Mouse (Mus musculus) 3T3-L1 (cell line): ENCODE data around the gene Ttyh2.

Experiments used
- DNase-seq: peaks from one replicate; pipeline ENCODE4 v3.0.0-alpha.2; 2015; ENCODE audit warnings: low read depth, low spot score

Ttyh2 gene

DNA sequence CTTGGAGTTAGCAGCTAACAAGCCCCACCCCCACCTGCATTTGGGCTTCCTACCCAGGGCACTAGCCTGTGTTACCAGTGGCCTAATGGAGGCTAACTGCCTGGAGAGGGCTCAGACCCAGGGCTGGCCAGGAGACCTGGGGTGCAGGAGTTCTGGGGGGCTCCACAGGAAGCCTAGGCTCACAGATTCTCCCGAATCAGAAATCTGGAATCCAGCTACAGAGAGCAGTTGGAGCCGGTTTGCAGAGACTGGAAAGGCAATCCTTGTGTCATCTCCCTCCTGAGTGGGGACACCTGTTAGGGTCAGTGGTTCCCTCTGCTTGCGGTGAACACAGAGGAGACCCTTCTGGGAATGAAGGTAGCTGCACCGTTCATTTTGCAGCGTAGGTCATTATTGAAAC is 5.8 kb downstream of the Ttyh2 start:
- DNase-seq = no peak

DNA sequence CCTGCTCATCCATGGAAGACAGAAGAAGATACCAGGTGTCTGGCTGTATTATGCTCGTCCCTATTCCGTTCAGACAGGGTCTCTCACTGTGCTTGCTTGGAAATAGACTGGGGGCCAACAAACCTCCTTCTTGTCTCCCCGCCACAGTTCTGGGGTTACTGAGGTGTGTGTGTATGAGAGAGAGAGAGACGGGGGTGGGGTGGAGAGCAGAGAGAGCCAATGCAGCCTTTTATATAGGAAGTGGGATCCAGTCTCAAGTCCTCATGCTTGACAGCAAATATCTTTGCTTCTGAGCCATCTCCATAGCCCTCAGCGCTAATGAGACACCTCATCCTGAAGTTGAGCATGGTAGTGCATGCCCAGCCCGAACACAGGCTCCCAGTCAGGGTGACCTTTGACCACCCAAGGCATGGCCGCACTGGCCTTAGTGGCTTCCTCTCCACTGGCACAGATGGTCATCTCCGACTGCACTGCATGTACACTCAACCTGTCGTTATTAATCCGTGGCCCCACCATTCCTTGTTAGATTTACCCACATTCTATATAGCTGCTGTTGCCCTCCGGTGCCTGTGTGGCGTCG is 7.2 kb downstream of the Ttyh2 start:
- DNase-seq = no peak

DNA sequence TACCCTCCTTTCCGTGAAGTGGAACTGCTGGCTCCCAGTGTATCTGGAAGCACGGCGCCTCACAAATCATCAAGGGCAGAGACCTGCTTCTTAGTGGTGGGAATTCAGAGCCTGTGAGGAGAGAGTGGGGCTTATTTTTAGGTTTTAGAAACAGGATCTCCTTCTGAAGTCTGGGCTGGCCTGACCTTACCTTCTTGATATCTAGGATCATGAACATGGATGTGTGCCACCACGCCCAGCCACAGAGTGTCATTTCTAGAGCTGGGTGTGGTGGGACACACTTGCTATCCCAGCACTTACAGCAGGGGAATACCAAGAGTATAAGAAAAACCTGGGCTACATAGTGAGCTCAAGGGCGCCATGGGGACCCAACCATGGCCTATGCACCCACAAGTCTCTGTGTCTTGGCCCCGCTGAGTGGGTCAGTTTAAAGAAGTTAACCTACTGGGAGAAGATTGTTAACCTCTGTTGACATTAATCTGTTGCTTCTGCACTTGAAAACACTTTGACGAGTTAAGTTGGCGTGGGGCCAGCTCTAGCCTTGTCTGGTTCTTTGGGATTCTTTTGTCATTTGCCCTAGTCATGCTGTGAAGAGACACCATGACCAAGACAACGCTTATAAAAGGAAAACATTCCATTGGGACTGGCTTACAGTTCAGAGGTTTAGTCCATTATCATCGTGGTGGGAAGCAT is 7.9 kb downstream of the Ttyh2 start:
- DNase-seq = no peak

DNA sequence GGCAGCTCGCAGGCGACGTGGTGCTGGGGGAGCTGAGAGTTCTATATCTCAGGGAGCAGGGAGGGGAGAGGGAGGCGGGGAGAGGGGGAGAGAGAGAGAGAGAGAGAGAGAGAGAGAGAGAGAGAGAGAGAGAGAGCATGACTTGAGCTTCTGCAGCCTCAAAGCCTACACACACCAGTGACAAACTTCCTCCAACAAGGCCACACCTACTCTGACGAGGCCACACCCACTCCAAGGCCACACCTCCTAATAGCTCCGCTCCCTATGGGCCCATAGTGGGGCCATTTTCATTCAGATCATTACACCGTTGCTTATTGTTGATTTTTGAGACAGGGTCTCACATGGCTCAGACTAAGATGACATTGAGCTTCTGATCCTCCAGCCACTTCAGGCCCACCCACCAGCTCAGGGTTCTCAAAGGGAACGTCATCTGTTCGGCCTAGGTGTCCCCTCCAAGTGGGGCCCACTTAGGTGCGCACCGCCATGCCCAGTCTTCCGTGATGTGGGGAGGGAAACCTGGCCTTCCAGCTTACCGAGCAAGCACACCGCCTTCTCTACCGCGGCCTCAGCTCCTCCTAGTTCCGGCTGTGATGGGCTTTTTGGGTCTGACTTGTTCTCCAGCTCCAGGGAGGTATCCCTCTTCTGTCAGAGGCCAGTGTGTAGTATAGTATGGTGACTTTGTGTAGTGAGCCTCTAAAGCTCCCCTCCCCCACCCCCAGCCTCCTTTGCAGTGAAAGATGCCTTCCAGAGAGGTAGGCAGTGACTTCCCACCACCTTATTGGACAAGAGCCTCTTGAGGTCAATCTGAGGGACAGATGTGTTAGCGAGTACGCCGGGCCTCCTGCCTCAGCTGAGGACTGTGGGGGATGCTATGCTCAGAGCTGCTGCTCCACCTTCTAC is 8.7 kb downstream of the Ttyh2 start:
- peak; percentile 41 for DNase-seq

DNA sequence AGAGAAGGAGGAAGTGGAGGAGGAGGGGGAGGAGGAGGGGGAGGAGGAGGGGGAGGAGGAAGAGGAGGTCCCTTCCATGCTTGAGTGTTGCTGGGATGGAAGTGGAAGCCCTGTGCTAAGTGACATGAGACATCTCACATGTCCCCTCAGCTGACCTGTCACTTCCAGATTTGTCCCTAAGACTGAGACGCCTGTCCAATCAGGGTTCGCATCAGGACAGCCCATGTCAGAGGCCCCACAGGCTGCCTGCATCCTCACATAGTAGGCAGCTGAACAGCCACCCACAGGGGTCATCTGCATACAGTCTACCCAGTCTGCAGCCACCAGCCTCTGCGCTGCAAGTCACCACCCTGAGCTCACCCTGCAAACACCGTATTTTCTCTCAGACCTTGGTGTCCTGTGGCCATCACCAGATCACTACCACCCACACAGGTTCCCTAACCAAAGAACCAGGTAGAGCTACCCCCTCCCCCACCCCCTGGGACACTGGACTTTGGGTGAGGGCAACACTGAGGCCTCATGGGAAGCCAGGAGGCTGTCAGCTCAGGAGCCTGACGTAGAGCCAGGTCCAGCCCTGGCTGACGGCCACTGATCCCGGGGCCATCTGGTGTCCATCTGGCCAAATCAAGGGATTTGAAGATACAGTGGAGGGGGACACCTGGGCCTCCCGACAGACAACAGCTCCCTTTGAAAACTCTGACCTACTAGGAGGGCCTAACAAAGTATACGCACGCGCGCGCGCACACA is 9.6 kb downstream of the Ttyh2 start:
- DNase-seq = peak; percentile 62

DNA sequence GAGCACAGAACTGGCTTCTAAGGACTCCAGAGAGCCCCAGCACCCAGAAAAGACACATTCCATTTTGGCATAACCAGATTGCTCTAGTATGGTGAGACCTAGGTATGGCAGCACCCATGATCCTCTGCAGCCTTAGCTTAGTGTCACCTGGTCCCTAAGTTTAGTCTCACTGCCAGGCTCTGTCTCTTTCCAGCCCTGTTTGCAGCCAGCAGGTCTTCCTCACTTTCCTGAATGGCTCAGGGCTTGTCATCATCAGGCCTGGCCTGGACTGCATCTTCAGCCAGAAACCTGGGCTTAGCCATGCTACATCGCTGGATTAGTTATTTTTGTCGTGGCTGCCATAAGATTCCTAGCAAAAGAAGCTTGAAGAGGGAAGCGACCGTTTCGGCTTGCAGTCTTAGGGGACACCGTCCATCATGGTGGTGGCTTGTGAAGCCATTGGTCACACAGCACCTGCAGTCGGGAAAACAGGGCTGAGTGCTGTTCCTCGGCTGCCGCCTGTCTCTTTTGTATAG is 10.4 kb downstream of the Ttyh2 start:
- DNase-seq = no peak

DNA sequence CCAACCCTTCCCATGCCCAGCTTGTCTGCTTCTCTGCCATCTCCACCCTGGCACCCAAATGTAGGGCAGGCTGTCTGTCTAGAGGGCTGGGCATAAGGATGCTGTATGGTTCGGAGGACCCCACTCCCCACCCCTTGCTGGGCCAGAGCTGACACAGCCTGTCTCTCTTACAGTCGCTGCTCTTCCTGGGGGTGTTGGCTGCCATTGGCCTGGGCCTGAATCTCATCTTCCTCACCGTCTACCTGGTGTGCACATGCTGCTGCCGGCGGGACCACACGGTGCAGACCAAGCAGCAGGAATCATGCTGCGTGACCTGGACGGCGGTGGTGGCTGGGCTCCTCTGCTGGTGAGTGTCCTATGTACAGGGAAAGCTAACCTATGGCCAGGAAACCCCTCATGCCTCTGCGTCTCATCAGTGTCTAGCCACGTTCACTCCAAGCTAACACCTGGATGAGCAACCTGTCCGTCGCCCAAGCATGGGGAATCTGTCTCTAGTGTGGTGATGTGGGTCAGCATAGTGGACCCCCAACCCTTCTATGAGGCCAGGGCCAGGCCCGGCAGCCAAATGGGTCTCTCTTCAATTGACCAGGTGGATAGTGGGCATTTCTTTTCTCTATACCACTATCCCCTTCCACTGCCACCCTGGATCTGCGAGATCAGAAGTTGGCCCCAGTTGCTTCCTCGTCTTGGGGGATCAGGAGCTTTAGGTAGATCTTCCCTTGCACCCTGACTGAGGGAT is 11.2 kb downstream of the Ttyh2 start:
- DNase-seq = no peak

DNA sequence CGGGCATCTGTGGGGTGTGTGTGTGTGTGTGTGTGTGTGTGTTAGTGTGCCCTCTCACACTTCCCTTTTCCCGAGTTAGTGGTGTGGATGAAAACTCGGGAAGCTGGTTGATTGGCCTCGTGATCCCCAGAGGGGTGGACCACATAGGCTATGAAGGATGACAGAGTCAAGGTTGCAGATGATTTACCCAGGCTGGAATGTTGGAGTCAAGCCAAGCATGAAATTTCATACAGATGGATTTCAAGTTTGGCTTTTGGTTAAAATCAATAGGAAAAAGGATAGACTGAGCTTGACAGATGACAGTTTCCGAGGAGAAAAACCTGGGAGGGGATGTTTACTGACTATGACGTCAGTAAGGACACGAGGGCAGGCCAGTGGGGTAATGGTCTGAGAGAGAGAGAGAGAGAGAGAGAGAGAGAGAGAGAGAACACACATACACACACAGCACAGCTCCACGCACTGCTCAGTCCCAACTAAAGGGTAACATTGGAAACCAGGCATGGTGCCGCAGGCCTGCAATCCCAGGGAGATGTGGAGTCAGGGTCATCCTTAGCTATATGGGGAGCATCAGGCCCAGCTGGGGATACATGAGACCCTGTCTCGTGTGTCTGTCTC is 12.4 kb downstream of the Ttyh2 start:
- peak; percentile 94 for DNase-seq

DNA sequence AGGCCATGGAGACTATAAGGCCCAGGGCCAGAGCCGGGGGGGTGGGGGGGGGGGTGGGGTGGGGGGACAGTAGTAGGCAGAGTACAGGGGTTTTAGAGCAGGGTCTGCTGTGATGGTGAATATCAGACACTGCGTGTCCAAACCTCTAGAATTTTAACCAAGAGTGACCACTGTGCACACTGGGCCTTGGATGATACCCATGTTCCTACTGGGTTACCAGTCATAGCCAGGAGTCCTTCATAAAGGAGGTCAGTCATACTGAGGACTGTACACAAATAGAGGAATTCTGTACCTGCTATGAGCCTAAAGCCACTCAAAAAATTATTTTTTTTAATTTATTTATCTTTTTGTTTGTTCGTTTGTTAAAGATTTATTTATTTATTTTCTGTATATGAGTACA is 13.5 kb downstream of the Ttyh2 start:
- no peak for DNase-seq

DNA sequence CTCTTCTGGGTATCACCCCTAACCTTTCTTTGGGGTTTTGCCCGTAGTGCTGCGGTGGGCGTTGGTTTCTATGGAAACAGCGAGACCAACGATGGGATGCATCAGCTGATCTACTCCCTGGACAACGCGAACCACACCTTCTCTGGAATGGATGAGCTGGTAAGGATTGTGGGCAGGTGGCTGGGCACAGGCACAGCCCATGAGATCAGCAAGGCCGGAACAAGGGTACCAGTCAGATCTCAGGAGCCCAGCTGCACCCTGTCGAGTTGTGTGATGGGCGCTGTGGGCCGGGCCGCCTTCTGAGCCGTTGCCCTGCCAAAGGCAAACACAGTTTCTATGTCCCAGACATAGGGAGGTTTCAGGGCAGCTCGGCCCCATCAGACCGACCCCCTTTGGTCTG is 15.0 kb downstream of the Ttyh2 start:
- DNase-seq = no peak

DNA sequence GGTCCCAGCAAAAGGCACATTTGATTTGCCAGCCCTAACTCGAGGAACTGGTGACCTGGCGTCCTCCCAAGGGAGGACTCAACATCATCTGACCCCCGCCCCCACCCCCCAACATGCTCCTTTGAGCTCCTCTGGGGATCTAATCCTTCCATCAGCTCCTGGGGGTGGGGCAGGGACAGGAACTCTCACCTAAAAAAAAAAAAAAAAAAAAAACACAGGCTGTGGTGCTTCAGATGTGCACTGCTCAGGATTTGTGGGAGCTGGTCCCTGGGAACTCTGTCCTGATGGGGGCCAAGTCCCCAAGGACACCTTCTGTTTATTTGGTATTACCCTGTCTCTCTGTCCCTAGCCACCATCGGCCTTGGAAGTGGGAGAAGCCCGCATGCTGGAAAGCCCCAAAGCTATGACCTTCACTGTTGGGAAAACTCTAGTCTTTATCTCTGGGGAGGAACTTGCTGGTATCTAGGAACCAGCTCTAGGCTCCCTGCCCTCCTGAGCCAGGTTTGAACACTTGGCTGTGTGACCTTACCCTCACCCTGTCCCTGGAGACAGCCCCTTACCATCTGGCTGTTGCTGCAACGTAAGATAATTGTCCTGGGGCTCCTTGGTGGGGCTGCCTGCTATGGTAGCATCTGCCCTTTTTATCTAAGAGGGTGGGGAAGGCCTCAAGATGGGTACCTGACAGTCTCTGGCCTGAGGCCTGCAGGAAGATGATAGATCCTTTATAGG is 16.4 kb downstream of the Ttyh2 start:
- no peak for DNase-seq

DNA sequence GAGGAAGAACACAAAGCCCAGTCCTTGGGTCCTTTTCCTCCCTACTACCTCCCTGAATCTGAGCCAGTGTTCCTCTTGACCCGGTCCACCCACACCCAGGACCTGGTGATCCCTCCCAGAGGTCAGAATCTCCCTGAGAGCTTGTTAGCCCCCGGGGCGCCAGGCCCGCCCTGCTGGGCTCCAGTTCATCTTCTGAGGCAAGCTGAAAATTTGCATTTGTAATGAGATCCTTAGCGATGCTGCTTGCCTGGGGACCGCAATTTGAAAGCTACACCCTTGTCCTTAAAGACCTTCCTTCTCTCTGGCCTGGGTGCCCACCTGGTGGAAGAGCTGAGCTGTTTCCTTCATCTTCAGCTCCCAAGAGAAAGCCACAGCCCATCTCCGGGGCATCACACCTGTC is 17.4 kb downstream of the Ttyh2 start:
- DNase-seq = no peak

DNA sequence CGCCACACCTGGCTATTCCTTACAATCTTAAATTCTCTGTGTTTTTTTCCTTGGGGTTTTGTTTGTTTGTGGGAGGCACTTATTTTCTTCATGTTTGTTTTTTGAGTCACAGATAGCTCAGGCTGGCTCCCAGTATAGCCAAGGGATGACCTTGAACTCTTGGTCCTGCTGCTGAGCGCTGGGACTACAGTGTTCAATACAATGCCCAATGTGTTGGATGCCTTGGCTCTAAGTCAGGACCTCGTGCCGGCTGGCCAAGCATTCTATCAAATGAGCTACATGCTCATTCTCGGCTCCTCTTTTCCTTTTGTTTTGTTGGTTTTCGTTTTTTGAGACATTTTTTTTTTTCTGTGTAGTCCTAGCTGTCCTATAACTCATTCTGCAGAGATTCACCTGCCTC is 18.2 kb downstream of the Ttyh2 start:
- no peak for DNase-seq

DNA sequence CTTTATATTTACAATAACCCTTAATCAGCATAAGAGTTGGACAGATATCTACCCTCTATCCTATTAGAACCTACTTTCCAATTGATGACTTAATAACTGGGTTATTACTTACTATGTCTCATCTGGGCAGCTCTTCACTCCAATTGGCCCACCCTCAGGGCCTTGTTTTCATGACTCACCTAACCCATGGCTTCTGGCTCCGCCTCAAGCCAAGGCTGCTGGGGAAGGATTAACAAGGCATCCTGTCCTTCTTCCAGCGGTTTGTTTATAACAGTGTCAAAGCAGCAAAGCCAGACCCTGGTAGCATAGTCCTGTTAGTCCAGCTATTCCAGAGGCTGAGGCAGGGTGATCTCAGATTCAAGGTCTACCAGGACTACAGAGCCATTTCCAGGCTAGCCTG is 19.2 kb downstream of the Ttyh2 start:
- peak; percentile 75 for DNase-seq

DNA sequence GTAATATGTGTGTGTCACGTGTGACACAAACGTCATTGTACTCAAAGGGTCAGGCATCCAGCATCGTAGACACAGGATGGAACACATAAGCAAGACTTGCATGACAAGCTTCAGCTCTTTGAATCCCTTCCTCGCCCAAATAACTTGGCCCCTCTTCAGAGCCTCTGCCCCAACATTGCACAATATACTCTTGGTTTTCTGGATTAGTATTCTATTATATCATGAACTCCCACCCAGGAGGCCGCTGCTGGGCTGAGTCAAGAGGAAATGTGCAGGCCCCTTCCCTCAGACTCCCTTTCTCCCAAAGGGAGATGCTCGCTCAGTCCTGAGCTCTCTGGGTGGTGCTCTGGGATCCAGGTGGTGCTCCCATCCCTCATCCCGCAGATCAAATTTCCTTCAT is 23.3 kb downstream of the Ttyh2 start:
- DNase-seq = no peak

DNA sequence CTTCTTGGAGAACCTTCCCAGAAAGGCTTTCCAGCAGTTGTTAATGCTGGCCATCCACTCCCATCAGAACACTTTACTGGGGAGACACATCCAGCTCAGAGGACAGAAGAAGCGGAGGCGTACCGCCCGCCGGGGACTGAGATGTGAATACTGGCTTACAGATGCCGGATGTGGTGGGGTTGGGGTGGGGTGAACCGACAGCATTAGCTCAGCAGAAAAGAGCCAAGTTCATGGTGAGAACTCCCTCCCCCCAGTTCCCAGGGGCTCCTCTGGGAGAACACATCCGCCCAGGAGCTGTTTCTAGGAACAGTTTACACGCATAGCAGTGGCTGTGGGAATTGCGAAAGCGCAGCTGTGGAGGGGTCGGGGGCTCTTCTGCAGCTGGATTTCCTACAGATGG is 24.3 kb downstream of the Ttyh2 start:
- DNase-seq = no peak

DNA sequence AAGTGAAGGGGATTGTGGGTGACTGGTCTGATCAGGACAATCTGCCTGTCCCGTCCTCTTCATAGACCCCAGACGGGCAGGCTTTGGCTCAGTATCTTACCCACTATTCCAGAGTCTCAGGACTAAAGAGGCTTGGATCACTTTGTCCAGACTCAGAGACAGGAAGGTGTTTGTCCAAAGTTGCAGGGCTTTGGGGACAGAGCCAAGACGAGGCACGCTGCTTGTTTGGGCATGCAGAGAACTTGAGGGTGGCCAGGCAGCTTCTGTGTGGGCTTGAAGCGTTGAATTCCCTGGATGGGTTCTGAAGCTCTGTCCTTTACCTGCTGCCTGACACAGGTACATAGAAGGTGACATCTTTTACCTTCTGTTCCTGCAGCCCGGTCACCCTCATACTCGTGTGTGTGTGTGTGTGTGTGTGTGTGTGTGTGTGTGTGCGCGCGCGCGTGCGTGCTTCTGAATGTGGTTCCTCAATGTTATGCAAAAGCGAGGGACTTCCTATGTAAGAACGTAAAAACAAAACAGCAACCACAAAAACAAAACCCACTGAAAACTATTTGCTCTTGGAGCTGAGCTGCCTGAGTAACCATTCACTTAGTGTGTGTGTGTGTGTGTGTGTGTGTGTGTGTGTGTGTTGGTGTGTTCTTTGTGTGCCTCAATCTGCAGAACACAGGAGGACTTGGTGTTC is 27.2 kb downstream of the Ttyh2 start:
- no peak for DNase-seq

DNA sequence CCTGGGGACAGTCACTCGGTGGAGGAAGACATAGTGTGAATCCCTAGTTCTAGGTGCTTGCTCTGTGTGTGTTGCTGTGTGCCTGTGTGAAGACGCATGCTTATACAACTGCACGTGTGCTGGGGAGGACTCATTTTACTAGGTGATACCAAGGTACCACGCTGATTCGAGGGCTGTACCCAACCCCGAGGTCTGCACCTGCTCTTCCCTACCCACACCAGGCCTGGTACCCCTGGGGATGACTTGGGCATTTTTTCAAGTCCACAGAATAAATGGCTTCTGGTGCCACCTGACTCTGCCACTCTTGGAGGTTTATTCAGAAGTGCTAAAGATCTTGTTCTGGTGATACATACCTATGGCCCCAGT is 27.7 kb downstream of the Ttyh2 start:
- DNase-seq = no peak

DNA sequence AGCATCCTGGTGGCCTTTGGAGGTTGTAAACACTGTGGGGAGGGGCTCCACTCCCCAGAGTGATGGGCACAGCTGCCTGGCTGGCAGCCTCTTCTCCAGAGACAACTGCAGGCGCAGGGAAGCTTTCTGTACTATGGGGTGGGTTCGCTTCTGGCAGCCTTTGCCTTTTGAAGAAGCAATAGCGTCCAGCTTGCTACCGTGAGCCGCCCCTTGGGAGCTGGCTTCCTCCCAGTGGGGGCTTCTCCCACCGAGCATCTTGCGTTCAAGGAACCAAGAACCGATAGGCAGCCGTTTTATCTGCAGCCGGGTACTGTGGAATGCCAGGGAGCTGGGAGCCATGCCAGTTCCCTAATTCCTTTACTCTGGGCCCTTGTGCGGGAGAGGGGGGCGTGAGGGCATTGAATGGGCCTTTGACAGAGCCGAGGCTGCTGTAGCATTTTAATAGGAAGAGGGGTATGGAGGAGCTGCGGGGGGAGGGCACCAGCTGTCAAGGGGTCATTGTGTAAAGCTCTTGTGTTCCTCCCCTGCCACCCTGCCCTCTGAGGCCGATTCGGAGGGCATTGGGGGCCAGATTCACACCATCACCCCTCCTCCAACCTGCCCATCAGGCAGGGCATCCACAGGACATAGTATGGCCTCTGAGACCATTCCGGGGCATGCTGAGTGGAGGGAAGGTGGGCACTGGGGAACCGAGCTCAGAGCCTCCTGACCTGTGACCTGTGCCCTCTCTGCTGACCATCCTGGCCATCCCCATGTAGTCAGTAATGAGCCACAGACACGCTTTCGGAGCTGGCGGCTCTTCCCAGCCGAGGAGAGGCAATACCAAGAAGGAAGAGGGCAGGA is 29.1 kb downstream of the Ttyh2 start:
- no peak for DNase-seq
